Comparison of ENCODE assay signal across 18 mouse cellular contexts in genomic region chr5:20010210-20010609, GRCm38 (mm10).
DNase-seq lines count a peak whose midpoint lies in the region; ATAC-seq and TF ChIP-seq lines count a peak whose summit lies in the region.
"Had no signal": no experiment of that assay in that cellular context is flagged by ENCODE, and none has a peak within 500 bp of the region (broad histone marks: within the 10 kb centered on the region; RNA-seq: fewer than 3 reads in every experiment).

No protein-coding gene starts in this region.

- H3K27ac ChIP-seq in layer of hippocampus, adult 2 months: 0 out of 2 replicates have a peak overlapping the region, but pooled peaks have one; percentile 1
- H3K27ac ChIP-seq in midbrain, embryonic 15.5 days: peak overlapping the region; percentile 38; the same call in 1 of the 2 replicates
- no peak overlapping the region for H3K27ac ChIP-seq in midbrain, embryonic 13.5 days
- H3K27ac ChIP-seq: embryonic facial prominence, embryonic 10.5 days; embryonic facial prominence, embryonic 12.5 days; forebrain, embryonic 13.5 days had no signal

- TF ChIP-seq CTCF in layer of hippocampus, adult 2 months (conservative IDR thresholded peaks at IDR 0.05): no peak
- TF ChIP-seq CTCF in brain, embryonic 14.5 days (IDR thresholded peaks at IDR 0.05; ENCODE audit: borderline replicate concordance, extremely low read depth, insufficient read depth, insufficient read length): no peak

- H3K4me3 ChIP-seq in layer of hippocampus, adult 2 months: no peak overlapping the region
- H3K4me3 ChIP-seq in midbrain, embryonic 15.5 days: no peak overlapping the region
- H3K4me3 ChIP-seq in midbrain, embryonic 13.5 days (replicated peaks): no peak overlapping the region
- H3K4me3 ChIP-seq: embryonic facial prominence, embryonic 10.5 days; embryonic facial prominence, embryonic 12.5 days; forebrain, embryonic 13.5 days had no signal

- WGBS in midbrain, embryonic 15.5 days: 38% methylated on average over 7 of the region's 7 CpGs
- WGBS in midbrain, embryonic 13.5 days: 41% methylated on average over 7 of the region's 7 CpGs

- H3K4me1 ChIP-seq in midbrain, embryonic 15.5 days: peaks cover 6% of the 10 kb centered on the region; the same call in 1 of the 2 replicates
- H3K4me1 ChIP-seq in midbrain, embryonic 13.5 days (replicated peaks): no peaks in the 10 kb centered on the region
- H3K4me1 ChIP-seq: embryonic facial prominence, embryonic 10.5 days; embryonic facial prominence, embryonic 12.5 days; forebrain, embryonic 13.5 days had no signal

- H3K9ac ChIP-seq in midbrain, embryonic 15.5 days: no peak overlapping the region
- no peak overlapping the region for H3K9ac ChIP-seq in midbrain, embryonic 13.5 days (replicated peaks)
- H3K9ac ChIP-seq: embryonic facial prominence, embryonic 12.5 days; forebrain, embryonic 13.5 days; forebrain, postnatal 0 days had no signal

- H3K27me3 ChIP-seq in midbrain, embryonic 15.5 days (replicated peaks): no peaks in the 10 kb centered on the region
- H3K27me3 ChIP-seq in midbrain, embryonic 13.5 days: no peaks in the 10 kb centered on the region
- H3K27me3 ChIP-seq: embryonic facial prominence, embryonic 12.5 days; forebrain, embryonic 13.5 days had no signal

- no peak overlapping the region for H3K4me2 ChIP-seq in midbrain, embryonic 15.5 days
- H3K4me2 ChIP-seq in midbrain, embryonic 13.5 days (replicated peaks): no peak overlapping the region
- H3K4me2 ChIP-seq: embryonic facial prominence, embryonic 12.5 days; forebrain, embryonic 13.5 days had no signal

- H3K36me3 ChIP-seq in midbrain, embryonic 15.5 days (replicated peaks): no peaks in the 10 kb centered on the region
- no peaks in the 10 kb centered on the region for H3K36me3 ChIP-seq in midbrain, embryonic 13.5 days
- H3K36me3 ChIP-seq: embryonic facial prominence, embryonic 10.5 days; embryonic facial prominence, embryonic 12.5 days had no signal

- ATAC-seq in midbrain, embryonic 15.5 days (replicated peaks): peak; percentile 75; the same call in 1 of the 2 replicates
- ATAC-seq in midbrain, embryonic 13.5 days: no peak
- ATAC-seq: forebrain, embryonic 13.5 days; forebrain, postnatal 0 days had no signal

- no peak for TF ChIP-seq POLR2A in brain, embryonic 14.5 days (IDR thresholded peaks at IDR 0.05; ENCODE audit: borderline replicate concordance, extremely low read depth, insufficient read depth, insufficient read length, poor library complexity, severe bottlenecking)

- DNase-seq in layer of hippocampus, adult 2 months (ENCODE audit: low spot score in 2 of 2): no peak
- DNase-seq in layer of hippocampus, adult 8-10 months (ENCODE audit: low spot score in 2 of 2): no peak
- DNase-seq in brain, embryonic 14.5 days (ENCODE audit: low read depth): peak; percentile 47
- DNase-seq in natural killer cell, adult 2 months (ENCODE audit: low spot score in 2 of 2): no peak
- DNase-seq: adrenal gland, adult 2 months; adrenal gland, postnatal 10 days; adrenal gland, postnatal 25 days; cerebellum, adult 11-12 months; cerebellum, adult 2 months; cerebellum, adult 9-10 months; cerebellum, postnatal 10 days; cerebellum, postnatal 25 days; forebrain, postnatal 0 days had no signal

- H3K9me3 ChIP-seq in midbrain, embryonic 15.5 days: no peaks in the 10 kb centered on the region
- no peaks in the 10 kb centered on the region for H3K9me3 ChIP-seq in midbrain, embryonic 13.5 days
- H3K9me3 ChIP-seq: embryonic facial prominence, embryonic 12.5 days; forebrain, embryonic 13.5 days had no signal
